Mouse (Mus musculus): ENCODE measurements around the gene Igfals. TPM values are rescaled to one million over a fixed set of nuclear protein-coding genes. Genes with fewer than 3 reads are reported as not detected.

Igfals gene
- total and polyA plus RNA-seq, 2 experiments from 2014 or later = 0.53 to 1.7 TPM

GRCm38 (mm10) chr17:24855838-24856464 is 9.8 kb upstream of the Igfals start:
- Histone ChIP-seq H3K4me3 (ENCODE audit: low read depth, low read length) (no peak overlapping the region), H3K36me3 (replicated peaks; ENCODE audit: control insufficient read depth, insufficient read depth, low read length) (peaks cover 54% of the 10 kb centered on the region), H3K9ac (replicated peaks; ENCODE audit: low read depth, low read length) (no peak overlapping the region), H3K4me1 (ENCODE audit: control insufficient read depth, insufficient read depth) (peaks cover 9% of the 10 kb centered on the region), H3K27ac (ENCODE audit: low read depth) (no peak overlapping the region), H3K9me3 (replicated peaks; ENCODE audit: control insufficient read depth, low read length) (no peaks in the 10 kb centered on the region), H3K4me2 (ENCODE audit: low read depth, low read length) (no peak overlapping the region), H3K27me3 (ENCODE audit: control insufficient read depth, insufficient read depth, low read length) (no peaks in the 10 kb centered on the region)
- WGBS = 71% methylated on average over 3 of the region's 3 CpGs
- ATAC-seq (ENCODE audit: insufficient read depth, low read depth) (no peak), DNase-seq (ENCODE audit: low spot score) (no peak)
- TF ChIP-seq CTCF (IDR thresholded peaks at IDR 0.05; ENCODE audit: low read depth) (no peak), EP300 (IDR thresholded peaks at IDR 0.05; ENCODE audit: low read depth) (no peak)

GRCm38 (mm10) chr17:24856589-24856988 is 9.2 kb upstream of the Igfals start:
- Histone ChIP-seq H3K4me3 (ENCODE audit: low read depth, low read length) (no peak overlapping the region), H3K4me2 (ENCODE audit: low read depth, low read length) (no peak overlapping the region), H3K36me3 (replicated peaks; ENCODE audit: control insufficient read depth, insufficient read depth, low read length) (peaks cover 61% of the 10 kb centered on the region), H3K27ac (ENCODE audit: low read depth) (no peak overlapping the region), H3K9me3 (replicated peaks; ENCODE audit: control insufficient read depth, low read length) (no peaks in the 10 kb centered on the region), H3K9ac (replicated peaks; ENCODE audit: low read depth, low read length) (no peak overlapping the region), H3K27me3 (ENCODE audit: control insufficient read depth, insufficient read depth, low read length) (no peaks in the 10 kb centered on the region), H3K4me1 (ENCODE audit: control insufficient read depth, insufficient read depth) (peaks cover 2% of the 10 kb centered on the region; the same call in 1 of the 2 replicates)
- no peak for DNase-seq (ENCODE audit: low spot score)
- no peak for ATAC-seq (ENCODE audit: insufficient read depth, low read depth)
- TF ChIP-seq CTCF (IDR thresholded peaks at IDR 0.05; ENCODE audit: low read depth) (no peak), EP300 (IDR thresholded peaks at IDR 0.05; ENCODE audit: low read depth) (no peak)
- WGBS = 90% methylated on average over 13 of the region's 13 CpGs

- Histone ChIP-seq H3K36me3 (replicated peaks; ENCODE audit: control insufficient read depth, insufficient read depth, low read length) (peaks cover 71% of the 10 kb centered on the region), H3K9me3 (replicated peaks; ENCODE audit: control insufficient read depth, low read length) (no peaks in the 10 kb centered on the region), H3K4me3 (ENCODE audit: low read depth, low read length) (no peak overlapping the region), H3K4me2 (ENCODE audit: low read depth, low read length) (no peak overlapping the region), H3K4me1 (ENCODE audit: control insufficient read depth, insufficient read depth) (no peaks in the 10 kb centered on the region), H3K27ac (ENCODE audit: low read depth) (no peak overlapping the region), H3K27me3 (ENCODE audit: control insufficient read depth, insufficient read depth, low read length) (no peaks in the 10 kb centered on the region), H3K9ac (replicated peaks; ENCODE audit: low read depth, low read length) (no peak overlapping the region)
- WGBS = 76% methylated on average over 8 of the region's 8 CpGs
- DNase-seq (ENCODE audit: low spot score) = no peak
- ATAC-seq (ENCODE audit: insufficient read depth, low read depth) = no peak
- no peak for TF ChIP-seq EP300 (IDR thresholded peaks at IDR 0.05; ENCODE audit: low read depth)
Measured at GRCm38 (mm10) chr17:24857831-24858470, 7.8 kb upstream of the Igfals start.

GRCm38 (mm10) chr17:24858967-24859366 is 6.8 kb upstream of the Igfals start:
- Histone ChIP-seq H3K36me3 (replicated peaks; ENCODE audit: control insufficient read depth, insufficient read depth, low read length) (peaks cover 64% of the 10 kb centered on the region), H3K4me2 (ENCODE audit: low read depth, low read length) (no peak overlapping the region), H3K9ac (replicated peaks; ENCODE audit: low read depth, low read length) (no peak overlapping the region), H3K9me3 (replicated peaks; ENCODE audit: control insufficient read depth, low read length) (no peaks in the 10 kb centered on the region), H3K27me3 (ENCODE audit: control insufficient read depth, insufficient read depth, low read length) (no peaks in the 10 kb centered on the region), H3K27ac (ENCODE audit: low read depth) (no peak overlapping the region), H3K4me3 (ENCODE audit: low read depth, low read length) (no peak overlapping the region), H3K4me1 (ENCODE audit: control insufficient read depth, insufficient read depth) (no peaks in the 10 kb centered on the region)
- ATAC-seq (ENCODE audit: insufficient read depth, low read depth) (peak; percentile 31; the same call in 1 of the 2 replicates), DNase-seq (ENCODE audit: low spot score) (no peak)
- WGBS = 67% methylated on average over 6 of the region's 6 CpGs
- TF ChIP-seq EP300 (IDR thresholded peaks at IDR 0.05; ENCODE audit: low read depth) = no peak
- TF ChIP-seq CTCF (IDR thresholded peaks at IDR 0.05; ENCODE audit: low read depth) = no peak

GRCm38 (mm10) chr17:24860076-24860475 is 5.7 kb upstream of the Igfals start:
- WGBS = 89% methylated on average over 8 of the region's 8 CpGs
- no peak for TF ChIP-seq EP300 (IDR thresholded peaks at IDR 0.05; ENCODE audit: low read depth)
- TF ChIP-seq CTCF (IDR thresholded peaks at IDR 0.05; ENCODE audit: low read depth) = no peak
- no peak for ATAC-seq (ENCODE audit: insufficient read depth, low read depth)
- no peak overlapping the region for H3K27ac ChIP-seq (ENCODE audit: low read depth)
- no peak overlapping the region for H3K4me2 ChIP-seq (ENCODE audit: low read depth, low read length)
- H3K36me3 ChIP-seq (replicated peaks; ENCODE audit: control insufficient read depth, insufficient read depth, low read length) = peaks cover 57% of the 10 kb centered on the region
- no peaks in the 10 kb centered on the region for H3K27me3 ChIP-seq (ENCODE audit: control insufficient read depth, insufficient read depth, low read length)
- H3K9ac ChIP-seq (replicated peaks; ENCODE audit: low read depth, low read length) = no peak overlapping the region
- DNase-seq (ENCODE audit: low spot score) = no peak
- H3K4me3 ChIP-seq (ENCODE audit: low read depth, low read length) = no peak overlapping the region
- H3K9me3 ChIP-seq (replicated peaks; ENCODE audit: control insufficient read depth, low read length) = no peaks in the 10 kb centered on the region
- no peaks in the 10 kb centered on the region for H3K4me1 ChIP-seq (ENCODE audit: control insufficient read depth, insufficient read depth)
